Mouse (Mus musculus) G1E-ER4 (cell line): Measurements from ENCODE around the gene Tbxas1. TPM values are rescaled to one million over a fixed set of nuclear protein-coding genes. Genes with fewer than 3 reads are reported as not detected.

Experiments
- GATA1 ChIP-seq: IDR thresholded peaks from one replicate; pipeline ENCODE4 v1.8.0; 2012; ENCODE audit warnings: low read length, inconsistent platforms
- polyA plus RNA-seq: library from polyadenylated mRNA; stranded (reverse); fragments of >175 nt; gene quantifications from 2 replicates; pipeline ENCODE4 v1.2.3, GENCODE M21; 2012

Gene Tbxas1
- polyA plus RNA-seq, 1 experiment = 0.03 TPM

DNA sequence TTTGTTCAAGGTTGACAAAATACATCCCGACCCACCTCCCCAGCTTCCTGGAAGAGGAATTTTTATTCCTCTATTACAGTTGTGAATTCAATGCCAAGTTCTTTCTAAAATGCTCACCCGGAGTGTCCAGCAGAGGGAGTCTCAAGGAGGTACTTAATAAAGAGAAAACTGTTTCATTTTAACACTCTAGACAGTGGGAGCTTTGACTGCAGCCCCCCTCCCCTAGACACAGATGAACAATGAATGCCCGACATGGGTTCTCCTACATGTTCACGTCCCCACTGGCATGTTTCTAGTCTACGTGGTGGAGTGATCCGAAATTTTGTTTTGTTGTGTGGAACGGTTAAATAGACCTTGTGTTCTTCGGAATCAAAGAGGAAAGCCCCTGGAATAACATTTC is 1.2 kb upstream of the Tbxas1 start:
- TF ChIP-seq GATA1 = no peak

GRCm38 (mm10) chr6:38874565-38875257 is 493 bp upstream of the Tbxas1 start:
- no peak for TF ChIP-seq GATA1

- TF ChIP-seq GATA1 = no peak
These were observed 1.1 kb downstream of the Tbxas1 start, which contains the start of gene Hipk2 for GRCm38 (mm10) chr6:38876071-38876911. Gene Hipk2, minus strand, starts transcription at chr6:38876165.

- no peak for TF ChIP-seq GATA1
These were observed 2.5 kb downstream of the Tbxas1 start for GRCm38 (mm10) chr6:38877674-38878073.

- TF ChIP-seq GATA1 = no peak
These were observed 6.3 kb downstream of the Tbxas1 start for GRCm38 (mm10) chr6:38881468-38881867.

GRCm38 (mm10) chr6:38881975-38882374 is 6.8 kb downstream of the Tbxas1 start:
- no peak for TF ChIP-seq GATA1

DNA sequence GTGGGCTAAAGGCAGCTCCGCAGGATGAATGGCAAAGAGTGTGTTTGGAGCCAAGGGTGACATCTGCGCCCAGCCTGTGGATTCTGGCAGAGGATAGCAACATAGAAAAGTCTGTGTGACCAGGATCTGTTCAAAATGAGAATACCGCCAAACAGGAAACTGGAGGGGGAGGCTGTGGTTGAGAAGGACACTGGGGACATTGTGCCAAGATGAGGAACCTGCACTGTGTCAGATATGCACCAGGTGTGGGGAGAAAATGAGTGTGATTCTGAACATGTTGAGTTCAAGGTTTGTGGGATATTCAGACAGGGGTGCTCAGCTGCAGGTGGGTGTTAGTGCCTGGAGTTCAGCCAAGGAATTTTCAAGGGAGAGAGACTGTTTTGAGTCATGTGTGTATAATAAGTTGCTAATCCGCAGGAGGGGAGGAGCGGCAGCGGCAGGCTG is 7.5 kb downstream of the Tbxas1 start:
- TF ChIP-seq GATA1 = no peak

DNA sequence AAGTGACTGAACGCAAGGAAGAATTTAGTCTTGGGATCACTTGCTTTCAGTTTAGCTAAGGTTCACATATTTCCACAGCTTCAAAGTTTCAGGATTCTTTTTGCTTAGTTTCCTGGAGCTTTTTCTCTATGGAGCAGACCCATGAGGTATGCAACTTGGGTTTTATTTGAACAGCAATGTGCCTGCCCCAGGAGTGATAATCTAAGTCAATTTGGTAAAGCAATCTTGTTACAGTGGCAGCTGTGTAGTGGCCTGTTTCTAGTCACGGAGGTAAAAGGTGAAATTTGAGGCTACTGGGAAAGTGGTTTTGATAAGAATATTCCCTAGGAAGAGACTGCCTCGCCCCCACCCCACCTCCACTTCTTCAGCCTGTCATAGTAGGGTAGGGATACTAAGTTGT is 9.3 kb downstream of the Tbxas1 start:
- no peak for TF ChIP-seq GATA1

- peak; percentile 53 for TF ChIP-seq GATA1
These were observed 9.9 kb downstream of the Tbxas1 start for GRCm38 (mm10) chr6:38885132-38885531.

- no peak for TF ChIP-seq GATA1
These were observed 12.2 kb downstream of the Tbxas1 start for GRCm38 (mm10) chr6:38887436-38887835.

DNA sequence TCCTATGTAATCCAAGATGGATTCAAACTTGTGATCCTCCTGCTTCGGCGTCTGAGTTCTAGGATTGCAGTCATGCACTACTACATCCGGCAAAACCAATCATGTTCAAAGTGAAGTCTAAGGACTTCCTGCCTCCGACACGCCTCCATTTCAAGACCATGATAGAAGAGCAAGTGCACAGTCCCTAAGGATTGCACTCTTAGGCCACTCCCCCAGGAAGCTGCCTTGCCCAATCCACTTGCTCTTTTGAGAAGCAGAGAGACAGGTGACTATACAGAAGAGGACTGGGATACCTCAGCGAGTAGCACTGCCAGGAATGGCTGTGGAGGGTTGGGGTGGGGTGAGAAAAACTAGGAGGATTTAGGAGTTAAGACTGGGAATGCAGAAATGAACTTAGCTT is 14.0 kb downstream of the Tbxas1 start:
- TF ChIP-seq GATA1 = no peak

DNA sequence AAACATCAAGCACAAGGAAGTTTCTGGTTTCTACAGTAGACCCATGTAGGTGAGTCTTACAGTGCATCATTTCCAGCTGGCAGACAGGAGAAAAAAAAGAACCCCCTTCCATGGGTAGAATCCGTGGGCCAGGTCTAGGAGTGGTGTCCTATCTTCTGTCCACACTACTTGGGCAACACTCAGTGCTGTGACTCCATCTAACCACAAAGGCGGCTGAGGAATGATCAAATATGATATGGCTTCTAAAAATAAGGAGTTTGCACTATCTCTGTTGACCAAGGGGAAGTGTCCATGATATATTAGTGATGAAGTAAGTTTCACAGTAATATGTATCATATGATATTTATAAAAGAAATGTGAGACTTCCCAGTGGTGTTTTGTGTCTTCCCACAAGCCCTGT is 16.8 kb downstream of the Tbxas1 start:
- TF ChIP-seq GATA1 = peak; percentile 91

GRCm38 (mm10) chr6:38893615-38894014 is 18.4 kb downstream of the Tbxas1 start:
- TF ChIP-seq GATA1 = no peak

GRCm38 (mm10) chr6:38900073-38900472 is 24.9 kb downstream of the Tbxas1 start:
- TF ChIP-seq GATA1 = peak; percentile 3

DNA sequence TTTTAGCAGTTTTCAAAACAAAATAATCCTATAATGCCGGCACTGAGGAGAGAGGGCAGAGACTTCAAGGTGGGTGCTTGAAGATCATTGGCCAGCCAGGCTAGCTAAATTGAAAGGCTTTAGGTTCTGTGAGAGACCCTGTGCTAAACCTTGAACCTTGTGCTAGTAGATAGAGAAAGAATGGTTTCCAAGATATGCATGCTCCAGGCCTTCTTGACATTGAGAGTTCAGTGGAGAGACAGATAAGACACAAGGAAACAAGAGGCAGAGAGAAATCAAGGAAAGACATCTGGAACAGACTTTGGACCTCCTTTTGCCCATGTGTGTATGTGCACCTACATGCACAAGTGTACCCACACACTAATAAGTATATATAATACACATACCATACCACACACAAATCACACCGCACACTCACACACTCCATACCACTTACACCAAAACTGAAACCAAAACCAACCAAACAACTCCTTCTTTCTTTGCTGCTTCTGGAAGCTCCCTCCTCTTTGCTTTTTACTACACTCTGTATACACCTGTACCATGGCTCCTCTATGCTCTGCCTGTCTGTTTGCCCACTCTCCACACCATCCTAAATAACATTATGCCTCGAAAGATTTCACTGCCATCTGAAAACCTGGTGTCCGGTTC is 25.4 kb downstream of the Tbxas1 start:
- TF ChIP-seq GATA1 = peak; percentile 39

DNA sequence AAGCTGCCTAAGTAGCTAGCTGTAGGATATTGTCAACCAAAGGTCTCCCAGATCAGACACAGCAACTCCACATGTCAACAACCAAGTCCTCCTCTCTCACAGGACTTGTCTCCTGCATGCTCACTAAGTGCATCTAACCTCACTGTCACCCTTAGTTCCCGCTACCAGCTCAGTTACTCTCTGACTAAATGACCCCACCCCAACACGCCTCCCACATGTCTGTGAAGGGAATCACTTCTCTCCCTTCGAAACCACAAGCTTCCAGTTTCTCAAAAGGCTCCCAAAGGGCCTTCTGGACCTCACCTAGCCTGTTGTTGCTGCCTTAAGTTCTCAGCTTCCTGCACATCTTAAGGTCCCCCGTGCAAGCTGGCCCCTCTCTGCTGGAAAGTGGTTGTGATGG is 25.9 kb downstream of the Tbxas1 start:
- TF ChIP-seq GATA1 = no peak
